Mouse (Mus musculus) activated CD4-positive, CD25-positive, alpha-beta regulatory T cell (primary cell): Measurements from ENCODE around the gene Farp1. TPM values are rescaled to one million over a fixed set of nuclear protein-coding genes. Genes with fewer than 3 reads are reported as not detected.

Experiments used
- polyA plus RNA-seq, 2 experiments: library from polyadenylated mRNA; unstranded; fragments of 100-300 nt; shearing (Covaris generic); gene quantifications; one replicate each; pipeline ENCODE4 v1.2.1; 2017

The Farp1 gene
- 1 to 10 TPM; 3.6 to 6.2 TPM for polyA plus RNA-seq

DNA sequence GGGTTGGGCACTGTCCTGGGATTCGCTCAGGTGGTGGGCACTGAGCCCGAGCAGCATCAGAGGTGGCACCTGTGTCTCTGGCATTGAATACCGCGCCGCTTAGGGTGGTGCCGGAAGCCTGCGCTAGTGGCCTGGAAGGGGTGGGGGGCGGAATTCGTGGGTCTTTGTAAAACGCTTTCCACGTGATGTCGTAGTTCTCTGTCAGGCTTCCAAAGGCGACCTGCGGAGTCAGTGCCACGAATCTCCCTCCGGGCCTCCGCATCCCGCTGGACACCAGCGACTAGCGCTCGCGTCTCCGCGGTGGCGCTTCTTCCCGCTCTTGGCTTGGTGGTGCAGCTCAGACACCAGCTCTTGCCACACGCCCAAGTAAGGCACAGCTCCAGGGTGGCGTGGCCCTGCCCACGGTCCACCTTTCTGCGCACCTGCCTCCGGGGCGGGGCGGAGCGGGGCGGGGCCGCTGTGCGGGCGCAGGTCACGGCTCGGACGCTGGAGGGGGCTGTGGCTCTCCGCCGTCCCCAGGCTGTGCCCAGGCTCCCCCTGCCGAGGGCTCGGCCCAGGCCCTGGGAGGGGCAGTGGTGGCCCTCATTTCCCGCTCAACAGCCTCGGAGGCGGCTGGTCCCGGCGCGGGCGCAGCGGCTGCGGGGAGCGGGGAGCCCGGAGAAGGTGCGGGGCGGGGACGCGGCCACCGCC, at the start of gene Farp1:
Gene Farp1, plus strand, starts transcription at position 228 of the 690 bp plus-strand sequence.

Other genes starting within 250 kb of the Farp1 start
- gene Ipo5, start 124.0 kb upstream of the Farp1 start, polyA plus RNA-seq, result 10 to 100 TPM; 35.6 to 43.9 TPM